Mouse (Mus musculus): Measurements from ENCODE around the gene Btnl10. TPM values are rescaled to one million over a fixed set of nuclear protein-coding genes. Genes with fewer than 3 reads are reported as not detected.
"Not testable (repeated sequence)": the region's sequence is repeated elsewhere in the genome, so short reads cannot be mapped to it uniquely, and the experiment has no call there.

Gene Btnl10
- polyA plus RNA-seq, 1 experiment from 2014 or later: not detected

- peaks cover 12% of the 10 kb centered on the region for H3K36me3 ChIP-seq (ENCODE audit: poor library complexity, severe bottlenecking)
- not testable (repeated sequence) for H3K27me3 ChIP-seq; H3K9me3 ChIP-seq (replicated peaks)
- H3K27ac ChIP-seq: peak overlapping the region; percentile 100
- H3K9ac ChIP-seq: peak overlapping the region; percentile 97
- peak; percentile 11; the same call in 1 of the 2 replicates for ATAC-seq
- peak overlapping the region; percentile 91 for H3K4me2 ChIP-seq
- peak overlapping the region; percentile 95 for H3K4me3 ChIP-seq
- WGBS: 0% methylated on average over 17 of the region's 17 CpGs
- peaks cover 60% of the 10 kb centered on the region for H3K4me1 ChIP-seq
These were observed 36.4 kb downstream of the Btnl10 start for GRCm38 (mm10) chr11:58954170-58954419.

GRCm38 (mm10) chr11:58954420-58955142 lies 36.9 kb downstream of the Btnl10 start, which contains the start of the genes Hist3h2a and Trim17:
Hist3h2a (plus strand) TSS chr11:58954685.
Trim17 (plus strand) TSS chr11:58954685.
- Histone ChIP-seq H3K4me2 (peak within 1 kb of the TSS; percentile 91), H3K9ac (peak within 1 kb of the TSS; percentile 100), H3K4me3 (peak within 1 kb of the TSS; percentile 95), H3K27me3 (no peaks in the 10 kb centered on the region), H3K27ac (peak within 1 kb of the TSS; percentile 100), H3K36me3 (ENCODE audit: poor library complexity, severe bottlenecking) (peaks cover 12% of the 10 kb centered on the region), H3K9me3 (replicated peaks) (no peaks in the 10 kb centered on the region), H3K4me1 (peaks cover 64% of the 10 kb centered on the region)
- under 1% methylated on average over 49 of the region's 49 CpGs for WGBS
- ATAC-seq: peak; percentile 90

- H3K4me2 ChIP-seq: peak overlapping the region; percentile 91
These were observed 37.6 kb downstream of the Btnl10 start for GRCm38 (mm10) chr11:58955143-58955867.

GRCm38 (mm10) chr11:58955868-58956257 lies 38.2 kb downstream of the Btnl10 start:
- Histone ChIP-seq H3K4me1 (peaks cover 62% of the 10 kb centered on the region), H3K27ac (peak overlapping the region; percentile 100), H3K36me3 (ENCODE audit: poor library complexity, severe bottlenecking) (peaks cover 12% of the 10 kb centered on the region), H3K27me3 (no peaks in the 10 kb centered on the region), H3K4me3 (peak overlapping the region; percentile 95), H3K9me3 (replicated peaks) (no peaks in the 10 kb centered on the region), H3K4me2 (peak overlapping the region; percentile 91), H3K9ac (peak overlapping the region; percentile 100)
- ATAC-seq: no peak
- 14% methylated on average over 8 of the region's 8 CpGs for WGBS

More at GRCm38 (mm10) chr11:58955143-58955867, 37.6 kb downstream of the Btnl10 start:
- no peaks in the 10 kb centered on the region for H3K9me3 ChIP-seq (replicated peaks)
- H3K27ac ChIP-seq: peak overlapping the region; percentile 100
- peak overlapping the region; percentile 100 for H3K9ac ChIP-seq
- H3K4me1 ChIP-seq: peaks cover 66% of the 10 kb centered on the region
- under 1% methylated on average over 20 of the region's 20 CpGs for WGBS
- peaks cover 12% of the 10 kb centered on the region for H3K36me3 ChIP-seq (ENCODE audit: poor library complexity, severe bottlenecking)
- H3K4me3 ChIP-seq: peak overlapping the region; percentile 95
- no peak for ATAC-seq
- no peaks in the 10 kb centered on the region for H3K27me3 ChIP-seq

- Histone ChIP-seq H3K27ac (no peak overlapping the region), H3K4me2 (peak overlapping the region; percentile 91), H3K9me3 (replicated peaks) (peaks cover 6% of the 10 kb centered on the region; the same call in 1 of the 2 replicates), H3K4me1 (peaks cover 49% of the 10 kb centered on the region), H3K4me3 (peak overlapping the region; percentile 95), H3K9ac (peak overlapping the region; percentile 100), H3K36me3 (ENCODE audit: poor library complexity, severe bottlenecking) (peaks cover 12% of the 10 kb centered on the region), H3K27me3 (peaks cover 3% of the 10 kb centered on the region; the same call in 1 of the 2 replicates)
- 81% methylated on average over 5 of the region's 5 CpGs for WGBS
- no peak for ATAC-seq
These were observed 39.7 kb downstream of the Btnl10 start for GRCm38 (mm10) chr11:58957226-58957914.

GRCm38 (mm10) chr11:58958536-58958935 lies 40.8 kb downstream of the Btnl10 start:
- Histone ChIP-seq H3K36me3 (ENCODE audit: poor library complexity, severe bottlenecking) (peaks cover 12% of the 10 kb centered on the region), H3K4me2 (peak overlapping the region; percentile 91), H3K9ac (no peak overlapping the region), H3K9me3 (replicated peaks) (peaks cover 6% of the 10 kb centered on the region; the same call in 1 of the 2 replicates), H3K27me3 (peaks cover 3% of the 10 kb centered on the region; the same call in 1 of the 2 replicates), H3K4me3 (peak overlapping the region; percentile 95; the same call in 1 of the 2 replicates), H3K4me1 (peaks cover 43% of the 10 kb centered on the region), H3K27ac (no peak overlapping the region)
- no peak for ATAC-seq
- WGBS: 89% methylated on average over 6 of the region's 6 CpGs

GRCm38 (mm10) chr11:58959186-58959825 lies 41.6 kb downstream of the Btnl10 start:
- Histone ChIP-seq H3K9me3 (replicated peaks) (peaks cover 6% of the 10 kb centered on the region; the same call in 1 of the 2 replicates), H3K9ac (peak overlapping the region; percentile 75), H3K36me3 (ENCODE audit: poor library complexity, severe bottlenecking) (peaks cover 12% of the 10 kb centered on the region), H3K4me1 (peaks cover 43% of the 10 kb centered on the region), H3K4me2 (peak overlapping the region; percentile 74), H3K27me3 (peaks cover 3% of the 10 kb centered on the region; the same call in 1 of the 2 replicates), H3K4me3 (peak overlapping the region; percentile 49), H3K27ac (peak overlapping the region; percentile 68)
- ATAC-seq: no peak
- WGBS: 38% methylated on average over 15 of the region's 15 CpGs

GRCm38 (mm10) chr11:58959921-58960465 lies 42.3 kb downstream of the Btnl10 start:
- peak overlapping the region; percentile 49 for H3K4me3 ChIP-seq
- peak overlapping the region; percentile 75 for H3K9ac ChIP-seq
- peaks cover 3% of the 10 kb centered on the region; the same call in 1 of the 2 replicates for H3K27me3 ChIP-seq
- 3% methylated on average over 40 of the region's 40 CpGs for WGBS
- H3K36me3 ChIP-seq (ENCODE audit: poor library complexity, severe bottlenecking): peaks cover 12% of the 10 kb centered on the region
- ATAC-seq: peak; percentile 86
- peaks cover 43% of the 10 kb centered on the region for H3K4me1 ChIP-seq
- H3K9me3 ChIP-seq (replicated peaks): peaks cover 6% of the 10 kb centered on the region; the same call in 1 of the 2 replicates
- peak overlapping the region; percentile 68 for H3K27ac ChIP-seq
- peak overlapping the region; percentile 74 for H3K4me2 ChIP-seq

GRCm38 (mm10) chr11:58961364-58962177 lies 43.9 kb downstream of the Btnl10 start:
- ATAC-seq: no peak
- Histone ChIP-seq H3K9ac (no peak overlapping the region), H3K27ac (no peak overlapping the region), H3K4me3 (no peak overlapping the region), H3K36me3 (ENCODE audit: poor library complexity, severe bottlenecking) (peaks cover 12% of the 10 kb centered on the region), H3K9me3 (replicated peaks) (peaks cover 6% of the 10 kb centered on the region; the same call in 1 of the 2 replicates), H3K4me2 (no peak overlapping the region), H3K27me3 (peaks cover 3% of the 10 kb centered on the region; the same call in 1 of the 2 replicates), H3K4me1 (peaks cover 36% of the 10 kb centered on the region)
- WGBS: 69% methylated on average over 50 of the region's 50 CpGs

- H3K4me3 ChIP-seq: no peak overlapping the region
- H3K4me1 ChIP-seq: peaks cover 16% of the 10 kb centered on the region
- H3K9me3 ChIP-seq (replicated peaks): peaks cover 6% of the 10 kb centered on the region; the same call in 1 of the 2 replicates
- no peak overlapping the region for H3K27ac ChIP-seq
- H3K27me3 ChIP-seq: peaks cover 3% of the 10 kb centered on the region; the same call in 1 of the 2 replicates
- 33% methylated on average over 17 of the region's 17 CpGs for WGBS
- no peak overlapping the region for H3K9ac ChIP-seq
- no peak for ATAC-seq
- H3K36me3 ChIP-seq (ENCODE audit: poor library complexity, severe bottlenecking): peaks cover 9% of the 10 kb centered on the region; the same call in 1 of the 2 replicates
- no peak overlapping the region for H3K4me2 ChIP-seq
These were observed 45.8 kb downstream of the Btnl10 start for GRCm38 (mm10) chr11:58963543-58963942.
